Mouse (Mus musculus): Measurements from ENCODE around the gene Arpc2. TPM values are rescaled to one million over a fixed set of nuclear protein-coding genes. Genes with fewer than 3 reads are reported as not detected.
A peak's percentile ranks its signal among the peaks of the same experiment; 100 is the strongest.

Arpc2 gene
- polyA plus RNA-seq, 1 experiment from 2014 or later: 436 TPM

DNA sequence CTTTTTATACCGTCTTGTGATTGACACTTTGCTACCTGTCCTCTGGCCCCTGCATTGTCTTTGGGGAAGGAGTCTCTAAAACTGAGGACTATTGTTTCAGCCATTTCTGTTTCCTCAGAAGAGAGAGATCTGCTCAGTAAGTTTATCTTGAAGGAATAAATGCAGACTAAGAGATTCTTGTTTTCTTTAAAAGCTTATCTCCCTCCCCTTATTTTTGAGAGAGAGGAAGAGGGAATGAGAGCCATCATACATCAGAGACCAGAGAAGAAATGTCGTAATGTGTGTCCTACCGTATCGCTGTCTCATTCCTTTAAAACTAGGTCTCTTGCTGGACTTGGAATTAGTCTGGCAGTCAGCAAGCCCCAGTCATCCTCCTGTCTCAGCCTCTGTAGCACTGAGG, 4.9 kb downstream of the Arpc2 start:
- Histone ChIP-seq H3K9ac (0 out of 2 replicates have a peak overlapping the region, but pooled peaks have one; percentile 47), H3K9me3 (no peaks in the 10 kb centered on the region), H3K4me1 (replicated peaks) (peaks cover 50% of the 10 kb centered on the region), H3K36me3 (no peaks in the 10 kb centered on the region), H3K27ac (replicated peaks) (no peak overlapping the region), H3K27me3 (no peaks in the 10 kb centered on the region), H3K4me2 (no peak overlapping the region), H3K4me3 (no peak overlapping the region)
- no peak for ATAC-seq (ENCODE audit: low read depth)
- 79% methylated on average over 4 of the region's 4 CpGs for WGBS

DNA sequence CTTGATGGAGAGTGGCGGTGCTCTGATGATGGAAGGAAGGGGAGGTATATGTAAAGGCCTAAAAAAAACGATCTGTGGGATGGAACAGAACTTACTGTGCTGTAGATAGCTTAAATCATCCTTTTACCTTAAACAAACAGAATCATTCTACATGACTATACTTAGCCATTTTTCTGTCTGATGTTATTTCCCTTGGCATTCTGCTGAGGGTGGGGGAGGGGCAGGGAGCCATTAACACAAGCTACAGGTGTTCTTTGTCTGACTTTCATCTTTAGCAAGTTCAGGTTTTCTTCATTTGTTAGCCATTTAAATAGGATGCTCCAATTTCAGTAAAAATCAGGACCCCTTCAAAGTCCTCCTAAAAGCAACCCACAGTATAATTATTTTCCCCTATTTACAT, 9.6 kb downstream of the Arpc2 start:
- H3K27me3 ChIP-seq: no peaks in the 10 kb centered on the region
- ATAC-seq (ENCODE audit: low read depth): no peak
- WGBS: 87% methylated on average over 2 of the region's 2 CpGs
- H3K4me3 ChIP-seq: no peak overlapping the region
- no peak overlapping the region for H3K4me2 ChIP-seq
- H3K36me3 ChIP-seq: peaks cover 34% of the 10 kb centered on the region
- no peak overlapping the region for H3K27ac ChIP-seq (replicated peaks)
- H3K9ac ChIP-seq: no peak overlapping the region
- no peaks in the 10 kb centered on the region for H3K9me3 ChIP-seq
- H3K4me1 ChIP-seq (replicated peaks): peaks cover 15% of the 10 kb centered on the region

DNA sequence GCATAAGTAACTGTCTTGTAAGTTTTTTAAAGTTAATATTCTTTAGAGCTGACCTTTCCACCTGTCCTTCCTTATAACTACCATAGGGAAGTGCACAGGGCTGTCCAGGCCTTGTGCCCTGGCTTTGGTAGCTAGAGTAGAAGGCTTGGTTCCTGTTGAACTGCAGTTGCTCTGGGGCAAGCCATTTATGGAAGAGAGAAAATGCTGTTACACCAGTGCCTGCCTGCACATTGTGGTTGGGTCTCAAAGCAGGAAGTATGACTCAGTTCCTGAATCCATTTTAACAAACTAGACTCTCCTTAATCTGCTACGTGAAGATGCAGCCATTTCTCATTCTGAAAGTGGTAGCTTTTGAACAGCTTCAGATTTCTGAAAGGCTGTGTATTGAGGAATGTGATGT, 12.9 kb downstream of the Arpc2 start:
- ATAC-seq (ENCODE audit: low read depth): no peak
- Histone ChIP-seq H3K4me2 (no peak overlapping the region), H3K4me1 (replicated peaks) (peaks cover 8% of the 10 kb centered on the region; the same call in 1 of the 2 replicates), H3K27ac (replicated peaks) (no peak overlapping the region), H3K9ac (no peak overlapping the region), H3K4me3 (no peak overlapping the region), H3K27me3 (no peaks in the 10 kb centered on the region), H3K36me3 (peaks cover 64% of the 10 kb centered on the region), H3K9me3 (no peaks in the 10 kb centered on the region)
- 80% methylated on average over 1 of the region's 1 CpGs for WGBS

DNA sequence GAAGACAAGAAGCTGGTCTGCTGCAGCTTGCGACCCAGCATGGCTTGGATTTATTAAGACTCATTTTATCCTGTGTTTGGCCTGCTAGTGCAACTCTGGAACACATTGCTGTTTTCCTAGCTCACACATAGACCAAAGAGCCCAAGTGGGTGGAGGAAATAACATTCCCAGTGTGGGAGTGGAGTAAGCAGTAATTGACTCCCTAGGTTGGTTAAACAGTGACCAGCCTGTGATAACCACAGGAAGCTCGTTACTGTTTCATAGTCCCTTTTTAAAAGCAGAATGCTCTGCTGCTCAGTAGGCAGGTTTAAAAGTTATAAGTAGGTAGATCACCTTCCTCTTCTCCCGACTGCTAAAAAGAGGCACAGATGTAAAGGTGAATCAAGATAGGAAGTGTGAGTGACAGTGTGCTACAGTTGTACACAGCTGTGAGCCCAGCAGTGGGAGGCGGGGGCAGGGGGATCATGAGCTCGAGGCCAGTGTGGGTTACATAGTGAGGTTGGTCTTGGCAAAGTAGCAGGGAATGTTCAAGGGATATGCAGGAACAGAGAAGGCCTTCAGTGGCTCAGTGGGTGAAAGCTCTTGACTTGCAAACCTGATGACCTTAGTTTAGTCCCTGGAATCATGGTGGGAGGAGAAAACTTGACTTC, 13.6 kb downstream of the Arpc2 start:
- 78% methylated on average over 5 of the region's 5 CpGs for WGBS
- no peak for ATAC-seq (ENCODE audit: low read depth)
- Histone ChIP-seq H3K27ac (replicated peaks) (no peak overlapping the region), H3K9me3 (no peaks in the 10 kb centered on the region), H3K4me1 (replicated peaks) (peaks cover 8% of the 10 kb centered on the region; the same call in 1 of the 2 replicates), H3K36me3 (peaks cover 71% of the 10 kb centered on the region), H3K4me3 (no peak overlapping the region), H3K9ac (no peak overlapping the region), H3K27me3 (no peaks in the 10 kb centered on the region), H3K4me2 (no peak overlapping the region)

DNA sequence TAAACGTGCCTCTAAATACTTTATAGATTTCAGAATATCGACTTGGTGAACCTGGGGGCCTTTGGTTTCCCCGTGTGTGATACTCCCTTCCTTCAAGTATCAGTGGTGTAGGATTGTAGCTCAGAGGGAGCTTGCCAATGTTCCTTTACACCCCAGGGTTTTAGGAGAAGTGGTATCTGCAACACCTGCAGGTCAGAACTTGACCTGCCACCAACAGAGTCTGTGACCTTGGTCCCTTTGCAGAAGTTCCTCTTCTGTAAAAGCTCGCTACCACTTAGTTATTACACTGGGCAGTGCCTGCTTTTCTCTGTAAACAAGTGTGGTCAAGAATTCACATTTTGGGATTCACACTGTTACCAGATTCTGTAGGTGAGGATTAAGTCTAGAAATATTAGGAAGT, 14.2 kb downstream of the Arpc2 start:
- no peak overlapping the region for H3K27ac ChIP-seq (replicated peaks)
- no peak overlapping the region for H3K9ac ChIP-seq
- peaks cover 3% of the 10 kb centered on the region; the same call in 1 of the 2 replicates for H3K4me1 ChIP-seq (replicated peaks)
- H3K27me3 ChIP-seq: no peaks in the 10 kb centered on the region
- 91% methylated on average over 4 of the region's 4 CpGs for WGBS
- no peaks in the 10 kb centered on the region for H3K9me3 ChIP-seq
- H3K4me2 ChIP-seq: no peak overlapping the region
- H3K4me3 ChIP-seq: no peak overlapping the region
- ATAC-seq (ENCODE audit: low read depth): no peak
- H3K36me3 ChIP-seq: peaks cover 77% of the 10 kb centered on the region

DNA sequence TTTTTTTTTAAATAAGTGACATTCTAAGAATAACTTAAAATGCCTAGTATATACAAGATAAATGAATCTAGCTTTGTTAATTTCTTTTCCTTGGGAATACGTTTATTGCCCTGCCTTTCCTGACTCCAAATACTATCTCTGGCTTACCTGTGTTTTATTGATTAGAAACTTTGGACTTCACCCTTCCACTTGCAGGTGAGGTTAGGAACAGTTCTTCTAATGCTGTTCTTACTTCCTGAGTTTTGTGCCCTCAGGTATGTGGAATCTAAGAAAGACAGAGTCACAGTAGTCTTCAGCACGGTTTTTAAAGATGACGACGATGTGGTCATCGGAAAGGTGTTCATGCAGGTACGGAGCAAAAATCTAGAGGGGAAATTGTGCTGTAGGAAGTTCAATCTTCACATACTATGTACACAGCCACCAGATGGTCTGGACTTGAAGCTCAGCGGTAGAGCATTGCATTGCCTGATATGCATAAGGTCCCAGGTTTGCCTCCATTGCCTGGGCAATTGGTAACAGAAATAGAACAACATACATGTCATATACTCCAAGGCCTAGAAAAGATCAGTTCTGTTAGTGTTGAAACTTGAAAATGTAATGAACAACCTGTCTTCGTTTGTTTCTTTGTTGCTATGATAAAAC, 19.9 kb downstream of the Arpc2 start:
- Histone ChIP-seq H3K4me2 (no peak overlapping the region), H3K27me3 (no peaks in the 10 kb centered on the region), H3K36me3 (peaks cover 92% of the 10 kb centered on the region), H3K4me3 (no peak overlapping the region), H3K9me3 (no peaks in the 10 kb centered on the region), H3K27ac (replicated peaks) (no peak overlapping the region), H3K4me1 (replicated peaks) (no peaks in the 10 kb centered on the region), H3K9ac (no peak overlapping the region)
- ATAC-seq (ENCODE audit: low read depth): no peak
- 98% methylated on average over 8 of the region's 8 CpGs for WGBS

DNA sequence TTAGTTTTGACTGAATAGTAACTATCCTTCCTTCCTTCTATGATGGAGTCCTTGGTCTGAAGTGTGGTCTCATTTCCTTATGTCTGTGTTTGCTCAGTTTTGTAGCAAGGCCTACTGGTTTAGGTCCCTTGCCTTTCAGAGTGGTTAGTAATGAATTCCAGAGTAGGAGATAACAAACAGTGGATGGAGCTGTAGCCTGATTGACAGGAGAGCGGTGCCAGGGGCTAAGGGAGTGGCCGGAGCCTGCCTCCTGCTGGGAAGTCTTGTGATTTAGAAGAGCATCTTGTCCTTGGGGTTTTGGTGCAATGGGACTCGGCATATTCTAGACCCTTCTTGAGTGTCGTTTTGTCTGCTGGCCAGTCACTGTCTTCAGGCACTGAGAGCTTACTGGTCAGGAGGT, 20.9 kb downstream of the Arpc2 start:
- H3K4me1 ChIP-seq (replicated peaks): no peaks in the 10 kb centered on the region
- ATAC-seq (ENCODE audit: low read depth): no peak
- peaks cover 92% of the 10 kb centered on the region for H3K36me3 ChIP-seq
- no peak overlapping the region for H3K4me3 ChIP-seq
- no peaks in the 10 kb centered on the region for H3K27me3 ChIP-seq
- H3K4me2 ChIP-seq: no peak overlapping the region
- WGBS: 87% methylated on average over 4 of the region's 4 CpGs
- H3K9ac ChIP-seq: no peak overlapping the region
- no peak overlapping the region for H3K27ac ChIP-seq (replicated peaks)
- no peaks in the 10 kb centered on the region for H3K9me3 ChIP-seq

DNA sequence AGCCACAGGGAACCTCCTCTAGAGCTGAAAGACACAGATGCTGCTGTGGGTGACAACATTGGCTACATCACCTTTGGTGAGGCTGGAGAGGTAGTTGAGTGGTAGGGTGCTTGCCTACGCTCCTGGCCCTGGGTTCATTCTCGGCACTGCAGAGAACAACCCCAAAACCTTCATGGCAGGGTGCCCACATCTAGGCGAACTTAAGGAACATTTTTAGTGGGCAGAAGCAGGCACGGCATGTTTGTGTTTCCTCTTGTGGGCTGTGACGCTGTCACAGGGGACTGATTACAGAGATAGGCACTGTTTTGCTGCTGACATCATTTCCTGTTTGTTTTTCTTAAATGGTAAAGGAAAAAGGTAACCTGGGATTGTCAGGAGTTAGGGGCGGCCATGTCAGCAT, 26.6 kb downstream of the Arpc2 start:
- Histone ChIP-seq H3K9ac (no peak overlapping the region), H3K27me3 (no peaks in the 10 kb centered on the region), H3K4me3 (no peak overlapping the region), H3K4me2 (no peak overlapping the region), H3K27ac (replicated peaks) (no peak overlapping the region), H3K9me3 (no peaks in the 10 kb centered on the region), H3K4me1 (replicated peaks) (no peaks in the 10 kb centered on the region), H3K36me3 (peaks cover 96% of the 10 kb centered on the region)
- no peak for ATAC-seq (ENCODE audit: low read depth)
- WGBS: 90% methylated on average over 6 of the region's 6 CpGs

DNA sequence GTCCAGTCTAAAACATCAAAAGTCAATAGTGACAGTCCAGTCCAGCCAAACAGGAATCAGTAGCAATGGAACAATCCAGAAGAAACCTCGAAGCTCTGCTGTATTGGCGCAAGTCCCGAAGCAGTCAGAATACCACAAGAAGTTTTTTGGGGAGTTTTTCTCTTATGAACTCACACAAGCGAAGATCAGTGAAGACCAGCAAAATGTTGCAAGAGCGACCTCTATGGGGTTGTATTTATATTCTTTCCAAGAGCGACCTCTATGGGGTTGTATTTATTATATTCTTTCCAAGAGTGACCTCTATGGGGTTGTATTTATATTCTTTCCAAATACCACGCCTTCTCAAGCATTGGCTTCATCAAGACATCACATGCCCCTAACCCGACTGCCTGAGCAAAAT, 32.9 kb downstream of the Arpc2 start:
- H3K4me1 ChIP-seq (replicated peaks): no peaks in the 10 kb centered on the region
- H3K9ac ChIP-seq: no peak overlapping the region
- H3K4me3 ChIP-seq: no peak overlapping the region
- no peak overlapping the region for H3K27ac ChIP-seq (replicated peaks)
- no peak overlapping the region for H3K4me2 ChIP-seq
- no peaks in the 10 kb centered on the region for H3K9me3 ChIP-seq
- H3K27me3 ChIP-seq: no peaks in the 10 kb centered on the region
- ATAC-seq (ENCODE audit: low read depth): no peak
- WGBS: 91% methylated on average over 8 of the region's 8 CpGs
- H3K36me3 ChIP-seq: peaks cover 62% of the 10 kb centered on the region

DNA sequence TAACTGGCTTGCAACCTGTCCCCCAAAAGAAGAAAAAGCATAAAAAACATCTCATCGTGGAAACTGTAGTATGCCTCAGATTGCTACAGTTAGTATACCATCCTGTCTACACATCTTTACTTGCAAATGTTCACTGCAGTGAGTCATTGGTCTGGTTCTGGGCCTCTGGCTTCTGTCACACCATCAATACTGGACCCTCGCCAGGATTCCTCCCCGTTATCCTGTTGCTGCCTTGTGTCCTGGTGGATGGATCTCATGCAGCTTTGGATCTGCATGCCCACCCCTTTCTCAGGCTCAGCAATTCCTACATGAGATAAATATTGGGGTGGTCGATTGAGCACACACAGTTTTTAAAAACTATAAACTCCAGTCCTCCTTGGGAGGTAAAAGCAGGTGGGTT, 35.8 kb downstream of the Arpc2 start:
- peaks cover 32% of the 10 kb centered on the region for H3K36me3 ChIP-seq
- WGBS: 81% methylated on average over 4 of the region's 4 CpGs
- H3K4me2 ChIP-seq: no peak overlapping the region
- no peaks in the 10 kb centered on the region for H3K27me3 ChIP-seq
- no peak overlapping the region for H3K27ac ChIP-seq (replicated peaks)
- no peak for ATAC-seq (ENCODE audit: low read depth)
- H3K9me3 ChIP-seq: no peaks in the 10 kb centered on the region
- no peak overlapping the region for H3K4me3 ChIP-seq
- H3K9ac ChIP-seq: no peak overlapping the region
- no peaks in the 10 kb centered on the region for H3K4me1 ChIP-seq (replicated peaks)

DNA sequence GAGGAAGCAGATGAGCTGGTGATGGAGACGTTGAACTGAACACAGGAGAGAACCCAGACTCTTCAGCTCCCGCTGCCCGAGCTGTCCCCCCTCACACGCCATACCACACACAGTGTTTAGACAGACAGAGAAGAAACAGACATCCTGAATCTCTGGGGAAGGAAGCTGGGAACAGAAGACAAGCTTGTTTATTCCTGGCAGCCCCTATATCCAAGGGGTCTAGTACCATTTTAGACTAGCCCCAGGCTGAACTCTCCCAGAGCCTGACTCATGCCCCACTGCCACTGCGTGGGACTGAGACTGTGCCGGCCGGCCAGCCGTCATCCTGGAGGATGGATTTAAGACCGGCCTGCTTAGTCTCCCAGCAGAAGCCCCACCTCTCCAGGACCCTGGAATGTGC, 39.1 kb downstream of the Arpc2 start:
- no peaks in the 10 kb centered on the region for H3K4me1 ChIP-seq (replicated peaks)
- H3K9ac ChIP-seq: no peak overlapping the region
- WGBS: 37% methylated on average over 9 of the region's 9 CpGs

DNA sequence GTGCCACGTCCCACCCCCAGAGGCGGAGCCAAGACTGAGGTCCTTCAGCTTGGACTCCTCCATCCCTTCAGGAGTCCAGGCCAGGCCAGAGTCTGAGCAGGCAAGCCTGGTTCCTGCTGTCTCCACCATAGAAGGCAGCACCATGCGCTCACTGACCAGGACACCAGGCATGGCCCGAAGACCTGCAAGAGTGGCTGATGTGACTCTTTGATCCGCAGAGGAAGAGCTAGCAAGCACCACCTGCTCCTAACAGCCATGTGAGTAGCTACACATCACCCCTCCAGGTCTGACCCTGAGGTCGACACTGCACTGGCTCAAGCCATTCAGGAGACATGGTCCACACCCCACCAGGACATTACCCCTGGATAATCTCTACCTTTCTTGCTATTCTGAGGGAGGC, 41.2 kb downstream of the Arpc2 start:
- 70% methylated on average over 6 of the region's 6 CpGs for WGBS
- no peak for ATAC-seq (ENCODE audit: low read depth)
- Histone ChIP-seq H3K36me3 (peaks cover 37% of the 10 kb centered on the region), H3K4me2 (no peak overlapping the region), H3K27me3 (no peaks in the 10 kb centered on the region), H3K9me3 (no peaks in the 10 kb centered on the region), H3K4me3 (no peak overlapping the region), H3K9ac (no peak overlapping the region), H3K27ac (replicated peaks) (no peak overlapping the region), H3K4me1 (replicated peaks) (no peaks in the 10 kb centered on the region)

More for the DNA sequence above, 39.1 kb downstream of the Arpc2 start:
- Histone ChIP-seq H3K4me3 (no peak overlapping the region), H3K4me2 (no peak overlapping the region), H3K36me3 (peaks cover 18% of the 10 kb centered on the region), H3K9me3 (no peaks in the 10 kb centered on the region), H3K27ac (replicated peaks) (no peak overlapping the region), H3K27me3 (no peaks in the 10 kb centered on the region)
- no peak for ATAC-seq (ENCODE audit: low read depth)

Data from neural tube, embryonic 13.5 days (tissue).